Mouse (Mus musculus): Measurements from ENCODE around the gene Pxn.

Gene Pxn

DNA sequence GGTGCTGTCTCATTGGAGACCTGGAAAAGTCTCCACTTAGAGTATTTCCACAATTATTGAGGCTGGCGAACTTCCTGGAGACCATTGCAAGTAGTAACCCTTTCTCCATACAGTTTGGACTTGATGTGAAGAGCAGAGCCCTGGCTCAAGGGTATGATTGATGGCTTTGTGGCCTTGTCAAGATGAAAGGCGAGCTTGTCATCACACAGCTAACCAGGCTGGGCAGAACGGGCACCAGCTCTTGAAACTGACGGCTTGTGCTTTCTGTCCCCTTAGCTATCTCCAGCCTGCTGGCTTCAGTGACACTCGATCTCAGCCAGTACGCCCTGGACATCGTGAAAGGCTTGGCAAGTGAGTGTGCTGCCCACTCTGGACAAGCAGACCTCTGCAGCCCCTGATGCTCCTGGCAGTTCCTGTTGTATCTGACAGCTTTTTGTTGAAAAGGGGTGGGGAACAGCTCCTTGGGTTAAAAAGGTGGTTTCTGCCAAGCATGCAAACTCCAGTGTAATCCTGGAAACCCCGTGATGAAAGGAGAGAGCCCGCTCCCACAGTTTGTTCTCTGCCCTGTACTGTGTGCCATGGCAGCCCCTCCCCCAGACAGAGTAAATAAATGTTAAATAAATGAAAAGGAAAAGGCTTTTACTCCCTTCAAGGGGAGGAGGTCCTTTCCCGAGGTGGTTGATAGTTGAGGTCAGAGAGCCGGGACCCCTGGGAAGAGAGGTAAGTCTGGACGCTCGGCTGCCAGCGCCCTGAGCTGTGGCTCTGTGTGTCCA is 73.9 kb downstream of the Pxn start:
- DNase-seq (ENCODE audit: low spot score in 2 of 2), result no peak

DNA sequence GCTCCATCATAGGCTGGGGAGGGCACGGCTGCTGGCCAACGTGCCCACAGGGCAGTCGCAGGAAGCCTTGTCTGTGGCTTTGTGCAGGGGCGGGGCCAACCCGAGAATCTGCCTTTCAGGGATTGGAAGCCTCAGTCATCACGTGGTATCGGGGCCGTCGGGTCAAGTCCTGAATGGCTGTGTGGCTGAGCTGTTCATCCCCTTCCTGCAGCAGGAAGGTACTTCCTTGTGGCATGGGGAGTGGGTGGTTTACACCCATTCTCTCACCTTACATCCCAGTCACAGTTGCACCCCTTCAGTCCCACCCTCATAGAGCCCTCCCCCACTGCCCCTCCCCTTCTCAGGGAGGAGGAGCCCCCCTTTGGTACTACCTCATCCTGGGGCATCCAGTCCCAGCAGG is 75.2 kb downstream of the Pxn start:
- no peak for DNase-seq (ENCODE audit: low spot score in 2 of 2)

- no peak for DNase-seq (ENCODE audit: low spot score in 2 of 2)
These were observed 79.1 kb downstream of the Pxn start for GRCm38 (mm10) chr5:115585616-115586015.

DNA sequence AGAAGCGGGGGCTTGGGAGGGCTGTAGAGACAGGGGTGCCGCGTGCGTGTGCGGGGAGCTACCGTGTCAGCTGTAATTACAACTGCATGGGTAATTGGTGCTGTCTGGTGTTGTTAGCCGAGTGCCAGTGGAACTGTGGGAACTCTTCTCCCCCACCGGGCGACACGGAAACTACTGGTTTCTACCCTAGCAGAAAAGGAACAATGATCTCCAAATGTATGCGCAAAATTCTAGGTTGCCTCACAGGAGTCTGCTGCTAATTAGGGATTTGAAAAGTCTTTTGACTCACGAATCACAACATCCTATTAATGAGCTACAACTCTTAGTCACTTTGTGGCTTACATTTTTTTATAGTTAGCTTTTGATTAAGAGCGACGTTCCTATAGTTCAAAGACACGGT is 79.7 kb downstream of the Pxn start:
- DNase-seq (ENCODE audit: low spot score in 2 of 2), result no peak

DNA sequence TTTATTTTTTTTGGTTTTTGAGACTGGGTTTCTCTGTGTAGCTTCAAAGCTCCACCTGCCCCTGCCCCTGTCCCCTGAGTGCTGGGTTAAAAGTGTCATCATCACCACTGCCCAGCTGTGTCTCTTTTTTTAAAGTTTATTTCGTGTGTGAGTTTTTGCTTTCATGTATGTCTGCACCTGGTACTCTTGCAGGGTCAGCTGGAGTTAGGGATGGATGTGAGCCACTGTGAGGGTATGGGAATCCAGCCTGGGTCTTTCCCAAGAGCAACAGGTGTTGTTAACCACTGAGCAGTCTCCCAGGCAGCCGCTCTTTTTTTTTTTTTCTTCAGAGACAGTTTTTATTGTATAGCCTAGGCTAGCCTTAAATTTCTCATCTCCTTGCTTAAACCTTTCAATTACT is 80.3 kb downstream of the Pxn start:
- no peak for DNase-seq (ENCODE audit: low spot score in 2 of 2)

GRCm38 (mm10) chr5:115591028-115591427 is 84.6 kb downstream of the Pxn start:
- DNase-seq (ENCODE audit: low spot score in 2 of 2), result no peak

DNA sequence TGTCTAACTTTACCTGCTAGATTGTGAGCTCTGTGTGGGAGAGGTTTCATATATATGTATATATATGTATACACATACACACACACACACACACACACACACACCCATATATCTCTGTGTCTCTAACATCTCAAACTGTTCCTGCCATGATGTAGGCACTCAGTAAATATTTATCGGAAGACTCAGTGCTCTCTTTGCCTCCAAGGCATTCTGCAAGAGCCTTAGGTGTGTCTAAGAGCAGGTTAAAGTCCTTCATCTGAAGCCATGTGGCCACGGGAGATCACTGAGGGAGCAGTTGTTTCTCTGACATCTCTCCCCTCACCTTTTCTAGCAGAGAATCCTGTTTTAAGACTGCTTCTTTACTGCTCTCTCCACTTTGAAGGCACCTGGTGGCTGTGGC is 85.0 kb downstream of the Pxn start:
- no peak for DNase-seq (ENCODE audit: low spot score in 2 of 2)

- DNase-seq (ENCODE audit: low spot score in 2 of 2), result no peak
These were observed 97.1 kb downstream of the Pxn start for GRCm38 (mm10) chr5:115603561-115603960.
